Mouse (Mus musculus) kidney, adult 11 months (tissue): ENCODE data around the gene Gm3317.
"Not testable (repeated sequence)": the region's sequence is repeated elsewhere in the genome, so short reads cannot be mapped to it uniquely, and the experiment has no call there.

ENCODE experiments used
- DNase-seq: peaks from one replicate; pipeline ENCODE4 v3.0.0; 2022

The Gm3317 gene

DNA sequence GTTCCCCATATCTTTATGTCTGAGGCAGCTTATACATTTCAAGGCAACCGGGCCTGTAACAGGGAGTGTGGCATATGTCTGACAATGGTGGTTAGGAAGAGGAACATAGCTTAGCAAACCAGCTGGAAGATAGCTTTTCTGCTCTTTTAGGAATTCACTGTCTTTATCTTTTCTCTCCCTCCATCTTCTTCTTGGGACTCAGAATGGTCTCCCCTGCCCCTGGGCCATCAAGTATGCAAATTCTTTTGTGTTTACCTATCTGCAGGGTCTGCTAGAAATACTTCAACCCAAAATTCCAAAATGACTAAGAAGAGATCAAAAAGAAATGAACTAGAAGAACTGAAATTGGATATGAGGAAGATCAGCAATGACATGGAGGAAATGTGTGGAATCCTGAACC is at the start of gene Gm3317:
Gene Gm3317, plus strand, starts transcription at position 301 of the 400 bp plus-strand sequence.
- DNase-seq: not testable (repeated sequence)

- DNase-seq: not testable (repeated sequence)
Measured at GRCm38 (mm10) chr14:5131219-5131618, 33.1 kb upstream of the Gm3317 start, which contains the start of gene Gm8279. TSS of gene Gm8279 (plus strand) at chr14:5131519.

DNA sequence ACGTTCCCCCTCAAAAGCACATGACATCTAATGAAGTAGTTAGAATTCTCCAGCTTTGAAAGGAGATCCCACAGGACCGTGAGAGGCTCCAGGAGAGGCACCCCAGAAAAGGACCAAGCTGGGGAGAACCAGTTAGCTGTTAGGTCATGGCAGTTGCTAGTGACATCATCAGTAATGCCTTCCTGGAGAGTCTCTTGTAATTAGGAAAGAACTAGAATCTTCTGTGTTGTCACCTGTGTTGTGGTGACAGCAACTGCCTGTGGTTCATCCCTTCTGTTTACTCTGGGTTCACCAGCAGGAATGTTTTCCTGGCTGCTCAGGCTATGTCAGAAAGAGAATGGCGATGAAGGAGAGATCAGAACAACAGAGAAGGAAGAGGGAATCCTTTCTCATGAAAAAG is 21.2 kb downstream of the Gm3317 start, which contains the start of gene Gm8271:
Gene Gm8271, plus strand, starts transcription at position 301 of the 400 bp plus-strand sequence.
- DNase-seq: not testable (repeated sequence)
